Mouse (Mus musculus) lung, embryonic 16.5 days (tissue): ENCODE measurements at regions not wholly inside any gene's neighbourhood (a gene's known extent, or its start where the extent isn't known, plus 50 kb on each side); places are given as distances from the start of the nearest gene placed in this dataset.
A peak's percentile ranks its signal among the peaks of the same experiment; 100 is the strongest.
"Not testable (repeated sequence)": the region's sequence is repeated elsewhere in the genome, so short reads cannot be mapped to it uniquely, and the experiment has no call there.

Source experiments
- ATAC-seq: fragments of 200-750 bp; cut with Nextera tagmentation; 2 replicates; pipeline ENCODE4 v1.8.0; 2017; ENCODE audit warnings: low read depth, mild to moderate bottlenecking, moderate library complexity
- H3K27ac ChIP-seq: fragments of 300-500 bp; sonication (generic); 2 replicates; pipeline ENCODE4 v1.5.1; 2014; ENCODE audit warnings: mild to moderate bottlenecking, control low read depth, low read length
- H3K27me3 ChIP-seq: fragments of 300-500 bp; sonication (generic); 2 replicates; pipeline ENCODE4 v1.6.1; 2014; ENCODE audit warnings: low read depth, low read length, mixed read lengths; ENCODE audit not compliant: control insufficient read depth, insufficient read depth
- H3K36me3 ChIP-seq: fragments of 300-500 bp; sonication (generic); 2 replicates; pipeline ENCODE4 v1.6.1; 2014; ENCODE audit warnings: low read length; ENCODE audit not compliant: control insufficient read depth, insufficient read depth
- H3K4me1 ChIP-seq: fragments of 300-500 bp; sonication (generic); replicated peaks from 2 replicates; pipeline ENCODE4 v1.6.1; 2014; ENCODE audit warnings: low read length, mixed read lengths; ENCODE audit not compliant: control insufficient read depth, insufficient read depth
- H3K4me2 ChIP-seq: fragments of 300-500 bp; sonication (generic); 2 replicates; pipeline ENCODE4 v1.6.1; 2014; ENCODE audit warnings: low read depth, low read length, control low read depth
- H3K4me3 ChIP-seq: fragments of 300-500 bp; sonication (generic); 2 replicates; pipeline ENCODE4 v1.5.1; 2014; ENCODE audit warnings: mild to moderate bottlenecking, low read length, control low read depth
- H3K9ac ChIP-seq: fragments of 300-500 bp; sonication (generic); 2 replicates; pipeline ENCODE4 v1.6.1; 2014; ENCODE audit warnings: low read length, control low read depth
- H3K9me3 ChIP-seq: fragments of 300-500 bp; sonication (generic); 2 replicates; pipeline ENCODE4 v1.6.1; 2016; ENCODE audit warnings: low read length; ENCODE audit not compliant: control insufficient read depth
- WGBS: fragments of 180-500 bp; shearing (Covaris S2); extraction: QIAGEN DNeasy Blood & Tissue Kit; methylation state at CpG from one replicate; pipeline ENCODE4 v1.1.7; 2014; 5-methylcytosine and 5-hydroxymethylcytosine counted together

- H3K4me1 ChIP-seq: no peaks in the 10 kb centered on the region
- no peak overlapping the region for H3K9ac ChIP-seq
- no peak for ATAC-seq
- H3K36me3 ChIP-seq: no peaks in the 10 kb centered on the region
- H3K27me3 ChIP-seq: no peaks in the 10 kb centered on the region
- H3K4me2 ChIP-seq: no peak overlapping the region
- H3K9me3 ChIP-seq: no peaks in the 10 kb centered on the region
- H3K4me3 ChIP-seq: no peak overlapping the region
- no peak overlapping the region for H3K27ac ChIP-seq
- WGBS: 86% methylated on average over 9 of the region's 9 CpGs
Observed at GRCm38 (mm10) chr12:33496306-33496705, 66.9 kb downstream of the Twistnb start.

GRCm38 (mm10) chr12:33497319-33497892 lies 68.0 kb downstream of the Twistnb start:
- no peaks in the 10 kb centered on the region for H3K36me3 ChIP-seq
- H3K27ac ChIP-seq: no peak overlapping the region
- no peaks in the 10 kb centered on the region for H3K4me1 ChIP-seq
- no peak for ATAC-seq
- H3K4me3 ChIP-seq: 0 out of 2 replicates have a peak overlapping the region, but pooled peaks have one; percentile 6
- H3K4me2 ChIP-seq: peak overlapping the region; percentile 30; the same call in 1 of the 2 replicates
- no peaks in the 10 kb centered on the region for H3K27me3 ChIP-seq
- H3K9me3 ChIP-seq: no peaks in the 10 kb centered on the region
- WGBS: 33% methylated on average over 11 of the region's 11 CpGs
- no peak overlapping the region for H3K9ac ChIP-seq

GRCm38 (mm10) chr12:33541566-33541965 lies 112.1 kb downstream of the Twistnb start:
- H3K9ac ChIP-seq: no peak overlapping the region
- H3K9me3 ChIP-seq: no peaks in the 10 kb centered on the region
- WGBS: 93% methylated on average over 7 of the region's 7 CpGs
- H3K27ac ChIP-seq: no peak overlapping the region
- no peak overlapping the region for H3K4me3 ChIP-seq
- H3K27me3 ChIP-seq: no peaks in the 10 kb centered on the region
- no peaks in the 10 kb centered on the region for H3K4me1 ChIP-seq
- ATAC-seq: no peak
- H3K36me3 ChIP-seq: no peaks in the 10 kb centered on the region
- H3K4me2 ChIP-seq: no peak overlapping the region

GRCm38 (mm10) chr12:33551660-33552059 lies 122.2 kb downstream of the Twistnb start:
- ATAC-seq, H3K9me3 ChIP-seq: not testable (repeated sequence)
- WGBS: 44% methylated on average over 7 of the region's 7 CpGs

GRCm38 (mm10) chr12:33552231-33552630 lies 122.8 kb downstream of the Twistnb start:
- no peaks in the 10 kb centered on the region for H3K36me3 ChIP-seq
- H3K4me1 ChIP-seq: no peaks in the 10 kb centered on the region
- WGBS: 78% methylated on average over 3 of the region's 3 CpGs
- no peak overlapping the region for H3K4me2 ChIP-seq
- ATAC-seq: no peak
- H3K27ac ChIP-seq: no peak overlapping the region
- H3K9ac ChIP-seq: no peak overlapping the region
- no peaks in the 10 kb centered on the region for H3K27me3 ChIP-seq
- H3K4me3 ChIP-seq: no peak overlapping the region
- no peaks in the 10 kb centered on the region for H3K9me3 ChIP-seq

More at GRCm38 (mm10) chr12:33551660-33552059, 122.2 kb downstream of the Twistnb start:
- H3K27me3 ChIP-seq, H3K27ac ChIP-seq, H3K9ac ChIP-seq, H3K4me3 ChIP-seq, H3K4me1 ChIP-seq, H3K36me3 ChIP-seq, H3K4me2 ChIP-seq: not testable (repeated sequence)

GRCm38 (mm10) chr12:33552651-33553050 lies 123.2 kb downstream of the Twistnb start:
- H3K4me2 ChIP-seq: no peak overlapping the region
- no peaks in the 10 kb centered on the region for H3K36me3 ChIP-seq
- no peak overlapping the region for H3K9ac ChIP-seq
- no peak for ATAC-seq
- no peaks in the 10 kb centered on the region for H3K4me1 ChIP-seq
- no peaks in the 10 kb centered on the region for H3K27me3 ChIP-seq
- H3K9me3 ChIP-seq: no peaks in the 10 kb centered on the region
- no peak overlapping the region for H3K27ac ChIP-seq
- whole genome bisulfite sequencing: 80% methylated on average over 5 of the region's 5 CpGs
- H3K4me3 ChIP-seq: no peak overlapping the region

GRCm38 (mm10) chr12:33553731-33554130 lies 124.3 kb downstream of the Twistnb start:
- no peak overlapping the region for H3K9ac ChIP-seq
- H3K4me2 ChIP-seq: no peak overlapping the region
- H3K4me3 ChIP-seq: no peak overlapping the region
- H3K36me3 ChIP-seq: no peaks in the 10 kb centered on the region
- no peaks in the 10 kb centered on the region for H3K27me3 ChIP-seq
- no peaks in the 10 kb centered on the region for H3K4me1 ChIP-seq
- H3K27ac ChIP-seq: no peak overlapping the region
- ATAC-seq: no peak
- H3K9me3 ChIP-seq: no peaks in the 10 kb centered on the region
- 31% methylated on average over 4 of the region's 4 CpGs for WGBS

GRCm38 (mm10) chr12:33561141-33561540 lies 131.7 kb downstream of the Twistnb start:
- ATAC-seq: no peak
- H3K4me2 ChIP-seq: no peak overlapping the region
- H3K27ac ChIP-seq: no peak overlapping the region
- no peaks in the 10 kb centered on the region for H3K4me1 ChIP-seq
- H3K4me3 ChIP-seq: no peak overlapping the region
- 54% methylated on average over 7 of the region's 7 CpGs for WGBS
- no peaks in the 10 kb centered on the region for H3K36me3 ChIP-seq
- H3K27me3 ChIP-seq: no peaks in the 10 kb centered on the region
- no peaks in the 10 kb centered on the region for H3K9me3 ChIP-seq
- H3K9ac ChIP-seq: no peak overlapping the region

GRCm38 (mm10) chr12:33577877-33578428 lies 148.5 kb downstream of the Twistnb start:
- 57% methylated on average over 6 of the region's 6 CpGs for WGBS

More at GRCm38 (mm10) chr12:33577877-33578428, 148.5 kb downstream of the Twistnb start:
- Histone ChIP-seq H3K4me3 (no peak overlapping the region), H3K4me2 (no peak overlapping the region), H3K36me3 (no peaks in the 10 kb centered on the region), H3K27ac (no peak overlapping the region), H3K4me1 (no peaks in the 10 kb centered on the region), H3K9ac (no peak overlapping the region), H3K9me3 (no peaks in the 10 kb centered on the region), H3K27me3 (no peaks in the 10 kb centered on the region)
- ATAC-seq: no peak
